8 mouse cellular contexts compared by ENCODE assay signal in genomic region chr4:136469941-136470346, GRCm38 (mm10). TPM values are rescaled to one million over a fixed set of nuclear protein-coding genes. Genes with fewer than 3 reads are reported as not detected.
DNase-seq lines count a peak whose midpoint lies in the region; ATAC-seq and TF ChIP-seq lines count a peak whose summit lies in the region.

No protein-coding gene starts in this region.

- no peak for TF ChIP-seq CTCF in kidney, adult 2 months (conservative IDR thresholded peaks at IDR 0.05; ENCODE audit: insufficient read depth, insufficient read length, low read depth, low read length)
- TF ChIP-seq CTCF in liver, postnatal 0 days (IDR thresholded peaks at IDR 0.05; ENCODE audit: low read depth), result no peak

- peak overlapping the region; percentile 74 for H3K4me2 ChIP-seq in liver, postnatal 0 days (ENCODE audit: low read depth, low read length)

- WGBS in kidney, adult 2 months, result under 1% methylated on average over 52 of the region's 55 CpGs
- under 1% methylated on average over 45 of the region's 55 CpGs for WGBS in hindbrain, embryonic 10.5 days
- WGBS in liver, postnatal 0 days (ENCODE audit: insufficient replicate concordance), result 0% methylated on average over 16 of the region's 55 CpGs

- ATAC-seq in liver, postnatal 0 days, result peak; percentile 64

- no peak for TF ChIP-seq EP300 in liver, postnatal 0 days (IDR thresholded peaks at IDR 0.05; ENCODE audit: low read depth)

- DNase-seq in kidney, adult 2 months, result peak; percentile 80
- no peak for DNase-seq in kidney, postnatal 4 days
- peak; percentile 62 for DNase-seq in adipocyte (ENCODE audit: low spot score)
- no peak for DNase-seq in hindbrain, embryonic 10.5 days (ENCODE audit: low spot score)
- DNase-seq in liver, postnatal 0 days, result no peak
- peak; percentile 40 for DNase-seq in splenic B cell, adult 2 months (ENCODE audit: low read depth, low spot score)
- DNase-seq in right cerebral cortex, postnatal 4 days, result no peak
- DNase-seq in cerebellum, adult 8-10 months, result no peak

- H3K27ac ChIP-seq in kidney, adult 2 months (ENCODE audit: insufficient read depth, low read depth, low read length), result peak overlapping the region; percentile 75
- peak overlapping the region; percentile 95 for H3K27ac ChIP-seq in hindbrain, embryonic 10.5 days
- H3K27ac ChIP-seq in liver, postnatal 0 days (ENCODE audit: low read depth), result peak overlapping the region; percentile 89

- no peaks in the 10 kb centered on the region for H3K27me3 ChIP-seq in kidney, adult 2 months (replicated peaks; ENCODE audit: control insufficient read depth, insufficient read depth, low read length)
- peaks cover 15% of the 10 kb centered on the region for H3K27me3 ChIP-seq in hindbrain, embryonic 10.5 days (ENCODE audit: insufficient read depth, poor library complexity, severe bottlenecking)
- peaks cover 10% of the 10 kb centered on the region for H3K27me3 ChIP-seq in liver, postnatal 0 days (ENCODE audit: insufficient read depth, low read length)
- peaks cover 2% of the 10 kb centered on the region; the same call in 1 of the 2 replicates for H3K27me3 ChIP-seq in splenic B cell, adult 2 months (ENCODE audit: control insufficient read depth, insufficient read depth, low read length, poor library complexity, severe bottlenecking)

- H3K36me3 ChIP-seq in kidney, adult 2 months (ENCODE audit: control insufficient read depth, insufficient read depth, low read length), result no peaks in the 10 kb centered on the region
- no peaks in the 10 kb centered on the region for H3K36me3 ChIP-seq in hindbrain, embryonic 10.5 days
- H3K36me3 ChIP-seq in liver, postnatal 0 days (replicated peaks; ENCODE audit: insufficient read depth, low read length), result no peaks in the 10 kb centered on the region
- H3K36me3 ChIP-seq in splenic B cell, adult 2 months (ENCODE audit: control insufficient read depth, insufficient read depth, low read length, poor library complexity, severe bottlenecking), result no peaks in the 10 kb centered on the region

- no peaks in the 10 kb centered on the region for H3K9me3 ChIP-seq in hindbrain, embryonic 10.5 days
- H3K9me3 ChIP-seq in liver, postnatal 0 days (ENCODE audit: low read length), result no peaks in the 10 kb centered on the region

- peak overlapping the region; percentile 94 for H3K4me3 ChIP-seq in kidney, adult 2 months (ENCODE audit: insufficient read depth, low read depth, low read length)
- H3K4me3 ChIP-seq in hindbrain, embryonic 10.5 days, result peak overlapping the region; percentile 84
- peak overlapping the region; percentile 65 for H3K4me3 ChIP-seq in liver, postnatal 0 days (ENCODE audit: low read depth, low read length)

- peaks cover 10% of the 10 kb centered on the region for H3K4me1 ChIP-seq in kidney, adult 2 months (ENCODE audit: control insufficient read depth, insufficient read depth, low read length)
- peaks cover 49% of the 10 kb centered on the region for H3K4me1 ChIP-seq in hindbrain, embryonic 10.5 days (replicated peaks)
- H3K4me1 ChIP-seq in liver, postnatal 0 days (ENCODE audit: insufficient read depth), result peaks cover 12% of the 10 kb centered on the region

- TF ChIP-seq POLR2A in kidney, adult 2 months (IDR thresholded peaks at IDR 0.05; ENCODE audit: low read depth, low read length), result no peak

- H3K9ac ChIP-seq in liver, postnatal 0 days (replicated peaks), result peak overlapping the region; percentile 83

RNA-seq across cellular contexts. Expression of gene Luzp1, which starts 0.4 kb away (rescaled TPM):
- polyA plus RNA-seq in kidney, adult 2 months (2012; rRNA removed), result 12.5 and 13.2 TPM in 2 replicates
- polyA plus RNA-seq in hindbrain, embryonic 10.5 days (2016; fragmentation: Nextera tagmentation; extraction: Ambion mirVana), result 108 and 133 TPM in 2 replicates
- polyA plus RNA-seq in liver, postnatal 0 days (2015; fragmentation: Nextera tagmentation; extraction: Ambion mirVana), result 18.1 and 20.8 TPM in 2 replicates

RNA-seq across cellular contexts. Expression of gene 6030445D17Rik, which starts 7.9 kb away (rescaled TPM):
- polyA plus RNA-seq in kidney, adult 2 months (2012; rRNA removed), result 0.30 and 0.31 TPM in 2 replicates
- polyA plus RNA-seq in hindbrain, embryonic 10.5 days (2016; fragmentation: Nextera tagmentation; extraction: Ambion mirVana), result 0.17 and 0.24 TPM in 2 replicates
- 0.12 TPM in 1 of 2 replicates, not detected in the other for polyA plus RNA-seq in liver, postnatal 0 days (2015; fragmentation: Nextera tagmentation; extraction: Ambion mirVana)

RNA-seq across cellular contexts. Expression of gene Htr1d, which starts 46.6 kb away (rescaled TPM):
- not detected in 2 replicates for polyA plus RNA-seq in kidney, adult 2 months (2012; rRNA removed)
- polyA plus RNA-seq in hindbrain, embryonic 10.5 days (2016; fragmentation: Nextera tagmentation; extraction: Ambion mirVana), result 0.18 and 0.52 TPM in 2 replicates
- not detected in 2 replicates for polyA plus RNA-seq in liver, postnatal 0 days (2015; fragmentation: Nextera tagmentation; extraction: Ambion mirVana)

Comparison
In these comparisons a context has a peak if more than half of its experiments do, and no peak if none do; other contexts are left out.
1. DNase-seq: peak in kidney, adult 2 months (single experiment), adipocyte (single experiment) and splenic B cell, adult 2 months (single experiment); none in kidney, postnatal 4 days (0 of 2), hindbrain, embryonic 10.5 days (single experiment), liver, postnatal 0 days (single experiment), right cerebral cortex, postnatal 4 days (single experiment) and cerebellum, adult 8-10 months (single experiment).
2. Peak in every context shown above with its lines, with median percentiles within 50 percentile points of each other: H3K27ac ChIP-seq and H3K4me3 ChIP-seq.